Mouse (Mus musculus) limb, embryonic 12.5 days (tissue): ENCODE measurements around the gene Tmem74b. TPM values are rescaled to one million over a fixed set of nuclear protein-coding genes. Genes with fewer than 3 reads are reported as not detected.

Experiments used
- ATAC-seq: fragments of 200-750 bp; cut with Nextera tagmentation; 2 replicates; pipeline ENCODE4 v1.8.0; 2017; ENCODE audit warnings: low read depth, moderate TSS enrichment; ENCODE audit not compliant: insufficient number of reproducible peaks, insufficient read depth, low FRiP score, low TSS enrichment
- H3K27ac ChIP-seq: fragments of 300-500 bp; sonication (generic); 2 replicates; pipeline ENCODE4 v1.5.1; 2016; ENCODE audit warnings: mild to moderate bottlenecking, moderate library complexity
- H3K27me3 ChIP-seq: fragments of 300-500 bp; sonication (generic); 2 replicates; pipeline ENCODE4 v1.6.1; 2016; ENCODE audit warnings: mild to moderate bottlenecking, moderate library complexity
- H3K36me3 ChIP-seq: fragments of 300-500 bp; sonication (generic); 2 replicates; pipeline ENCODE4 v1.6.1; 2016; ENCODE audit warnings: mild to moderate bottlenecking, moderate library complexity
- H3K4me1 ChIP-seq: fragments of 300-500 bp; sonication (generic); replicated peaks from 2 replicates; pipeline ENCODE4 v1.6.1; 2016
- H3K4me2 ChIP-seq: fragments of 300-500 bp; sonication (generic); 2 replicates; pipeline ENCODE4 v1.6.1; 2016; ENCODE audit warnings: mild to moderate bottlenecking, moderate library complexity
- H3K4me3 ChIP-seq: fragments of 300-500 bp; sonication (generic); replicated peaks from 2 replicates; pipeline ENCODE4 v1.5.1; 2016; ENCODE audit warnings: mild to moderate bottlenecking
- H3K9ac ChIP-seq: fragments of 300-500 bp; sonication (generic); replicated peaks from 2 replicates; pipeline ENCODE4 v1.6.1; 2016; ENCODE audit warnings: mild to moderate bottlenecking, moderate library complexity
- H3K9me3 ChIP-seq: fragments of 300-500 bp; sonication (generic); 2 replicates; pipeline ENCODE4 v1.6.1; 2016; ENCODE audit warnings: mild to moderate bottlenecking, moderate library complexity
- WGBS: fragments of 180-500 bp; shearing (Covaris S2); methylation state at CpG from one replicate; pipeline ENCODE4 v1.1.7; 2016; 5-methylcytosine and 5-hydroxymethylcytosine counted together
- polyA plus RNA-seq: library from polyadenylated mRNA; unstranded; fragments of >200 nt; fragmentation: Nextera tagmentation; extraction: Ambion mirVana; gene quantifications from 2 replicates; pipeline ENCODE4 v1.2.1, GENCODE M21; 2016

The Tmem74b gene
- 2.2 and 3.1 TPM in 2 replicates for polyA plus RNA-seq

GRCm38 (mm10) chr2:151701231-151702145 lies at the start of gene Tmem74b:
Gene Tmem74b, plus strand, starts transcription at chr2:151702008.
- peak within 1 kb of the TSS; percentile 81 for H3K9ac ChIP-seq
- H3K36me3 ChIP-seq, result no peaks in the 10 kb centered on the region
- peaks cover 62% of the 10 kb centered on the region for H3K27me3 ChIP-seq
- ATAC-seq, result no peak; the same call in 1 of the 2 replicates
- H3K27ac ChIP-seq, result no peak within 1 kb of the TSS
- whole genome bisulfite sequencing, result 4% methylated on average over 25 of the region's 25 CpGs
- H3K4me3 ChIP-seq, result peak within 1 kb of the TSS; percentile 72
- peaks cover 5% of the 10 kb centered on the region; the same call in 1 of the 2 replicates for H3K4me1 ChIP-seq
- peak within 1 kb of the TSS; percentile 99 for H3K4me2 ChIP-seq
- H3K9me3 ChIP-seq, result no peaks in the 10 kb centered on the region

DNA sequence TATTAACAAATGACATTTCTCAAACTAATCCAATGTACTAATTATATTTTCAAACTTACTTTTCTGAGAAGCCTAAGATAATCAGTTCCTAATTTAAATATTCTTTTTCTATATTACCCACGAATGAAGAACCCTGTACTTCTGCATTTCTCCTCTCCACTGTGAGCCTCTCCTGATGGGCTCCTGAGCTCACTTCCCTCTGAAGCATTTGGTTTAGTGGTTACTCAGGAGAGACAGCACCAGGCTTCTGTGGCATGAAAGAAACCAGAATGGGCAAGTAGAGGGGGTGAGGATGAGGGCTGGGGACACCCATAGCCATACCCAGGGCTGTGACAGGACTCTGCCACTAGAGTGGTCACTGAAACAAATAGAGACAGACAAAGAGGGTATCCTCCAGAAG lies 49.8 kb upstream of the Tmem74b start:
- Histone ChIP-seq H3K27me3 (no peaks in the 10 kb centered on the region), H3K4me1 (no peaks in the 10 kb centered on the region), H3K4me2 (no peak overlapping the region), H3K9me3 (no peaks in the 10 kb centered on the region), H3K4me3 (no peak overlapping the region), H3K27ac (no peak overlapping the region), H3K9ac (no peak overlapping the region), H3K36me3 (no peaks in the 10 kb centered on the region)
- 73% methylated on average over 1 of the region's 1 CpGs for WGBS
- no peak for ATAC-seq

DNA sequence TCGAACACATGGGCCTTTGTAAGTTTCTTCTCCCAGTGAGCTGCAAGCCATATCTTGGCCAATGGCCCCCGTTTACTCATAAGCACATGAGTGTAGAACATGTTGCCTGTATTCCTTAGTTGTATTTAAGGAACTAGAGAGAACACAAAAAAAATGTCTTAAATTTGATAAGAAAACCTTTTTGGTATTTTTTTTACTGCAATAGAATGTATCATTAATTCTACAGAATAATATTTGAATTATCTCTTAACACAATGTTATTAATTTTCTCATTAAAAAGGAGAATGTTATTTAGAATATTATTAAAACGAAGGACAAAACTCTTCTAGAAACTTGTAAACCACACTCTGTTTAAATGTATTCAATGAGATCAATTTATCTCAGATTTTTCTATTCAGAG lies 33.4 kb upstream of the Tmem74b start, which contains the start of gene Rad21l:
Gene Rad21l, minus strand, starts transcription at position 101 of the 400 bp plus-strand sequence.
- no peaks in the 10 kb centered on the region for H3K36me3 ChIP-seq
- WGBS, result 76% methylated on average over 3 of the region's 3 CpGs

GRCm38 (mm10) chr2:151670026-151670967 lies 31.5 kb upstream of the Tmem74b start:
- no peak overlapping the region for H3K9ac ChIP-seq
- no peaks in the 10 kb centered on the region for H3K4me1 ChIP-seq
- no peak overlapping the region for H3K4me3 ChIP-seq
- no peaks in the 10 kb centered on the region for H3K36me3 ChIP-seq
- no peaks in the 10 kb centered on the region for H3K9me3 ChIP-seq
- no peak; the same call in 1 of the 2 replicates for ATAC-seq
- H3K4me2 ChIP-seq, result peak overlapping the region; percentile 3; the same call in 1 of the 2 replicates
- WGBS, result 35% methylated on average over 47 of the region's 48 CpGs
- H3K27ac ChIP-seq, result no peak overlapping the region
- H3K27me3 ChIP-seq, result peaks cover 22% of the 10 kb centered on the region

More for the DNA sequence above, 33.4 kb upstream of the Tmem74b start, which contains the start of gene Rad21l:
- ATAC-seq, result no peak
- H3K27me3 ChIP-seq, result peaks cover 22% of the 10 kb centered on the region
- H3K4me1 ChIP-seq, result no peaks in the 10 kb centered on the region
- no peaks in the 10 kb centered on the region for H3K9me3 ChIP-seq
- no peak within 1 kb of the TSS for H3K4me3 ChIP-seq
- no peak within 1 kb of the TSS for H3K4me2 ChIP-seq
- H3K9ac ChIP-seq, result no peak within 1 kb of the TSS
- no peak within 1 kb of the TSS for H3K27ac ChIP-seq

DNA sequence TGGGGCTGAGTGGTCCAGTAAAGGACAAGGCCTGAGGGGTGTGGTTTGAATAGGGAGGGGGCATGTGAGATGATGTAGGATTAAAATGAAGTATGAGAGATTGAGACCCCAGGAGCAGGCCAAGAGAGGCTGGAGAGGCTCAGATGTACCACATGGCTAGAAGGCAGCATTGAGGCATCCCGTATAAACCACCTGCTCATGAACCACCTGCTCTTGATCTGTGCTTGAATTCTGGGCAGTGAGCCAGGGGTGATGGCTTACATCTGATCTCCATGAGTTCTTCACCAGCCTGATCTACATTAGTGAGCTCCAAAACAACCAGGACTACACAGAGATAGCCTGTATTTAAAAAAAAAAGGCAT lies 30.9 kb upstream of the Tmem74b start:
- Histone ChIP-seq H3K27me3 (peaks cover 22% of the 10 kb centered on the region), H3K4me3 (no peak overlapping the region), H3K36me3 (no peaks in the 10 kb centered on the region), H3K4me1 (no peaks in the 10 kb centered on the region), H3K27ac (no peak overlapping the region), H3K9ac (no peak overlapping the region), H3K4me2 (no peak overlapping the region), H3K9me3 (no peaks in the 10 kb centered on the region)
- 37% methylated on average over 1 of the region's 1 CpGs for WGBS
- no peak for ATAC-seq

DNA sequence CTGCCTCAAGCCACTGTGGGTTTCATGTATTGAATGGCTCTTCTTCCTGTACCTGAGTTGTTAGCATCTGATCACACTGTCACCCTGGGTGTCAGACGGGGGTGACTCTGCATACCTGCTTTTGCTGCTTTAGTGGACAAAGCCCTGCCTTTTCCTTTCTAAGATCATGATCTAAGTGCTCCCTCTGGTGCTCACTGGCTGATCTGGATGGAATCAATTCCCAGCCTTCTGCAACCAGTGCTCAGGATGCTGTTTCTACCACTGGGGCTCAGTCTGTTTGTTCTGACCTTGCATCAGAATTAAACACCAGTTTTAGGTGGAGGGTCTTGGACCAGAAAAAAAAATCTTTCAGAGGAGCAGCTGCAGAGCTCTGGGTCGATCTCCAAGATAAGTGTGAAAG lies 25.6 kb upstream of the Tmem74b start:
- no peak for ATAC-seq
- H3K9ac ChIP-seq, result no peak overlapping the region
- 62% methylated on average over 2 of the region's 2 CpGs for WGBS
- no peaks in the 10 kb centered on the region for H3K9me3 ChIP-seq
- no peak overlapping the region for H3K4me2 ChIP-seq
- no peaks in the 10 kb centered on the region for H3K4me1 ChIP-seq
- no peak overlapping the region for H3K4me3 ChIP-seq
- H3K36me3 ChIP-seq, result no peaks in the 10 kb centered on the region
- peaks cover 3% of the 10 kb centered on the region; the same call in 1 of the 2 replicates for H3K27me3 ChIP-seq
- H3K27ac ChIP-seq, result no peak overlapping the region

GRCm38 (mm10) chr2:151682357-151682756 lies 19.5 kb upstream of the Tmem74b start:
- H3K4me3 ChIP-seq, result no peak overlapping the region
- no peaks in the 10 kb centered on the region for H3K4me1 ChIP-seq
- H3K4me2 ChIP-seq, result no peak overlapping the region
- no peak overlapping the region for H3K9ac ChIP-seq
- no peak overlapping the region for H3K27ac ChIP-seq
- H3K27me3 ChIP-seq, result peaks cover 3% of the 10 kb centered on the region; the same call in 1 of the 2 replicates
- no peak for ATAC-seq
- H3K36me3 ChIP-seq, result no peaks in the 10 kb centered on the region
- 55% methylated on average over 3 of the region's 3 CpGs for WGBS
- H3K9me3 ChIP-seq, result no peaks in the 10 kb centered on the region

DNA sequence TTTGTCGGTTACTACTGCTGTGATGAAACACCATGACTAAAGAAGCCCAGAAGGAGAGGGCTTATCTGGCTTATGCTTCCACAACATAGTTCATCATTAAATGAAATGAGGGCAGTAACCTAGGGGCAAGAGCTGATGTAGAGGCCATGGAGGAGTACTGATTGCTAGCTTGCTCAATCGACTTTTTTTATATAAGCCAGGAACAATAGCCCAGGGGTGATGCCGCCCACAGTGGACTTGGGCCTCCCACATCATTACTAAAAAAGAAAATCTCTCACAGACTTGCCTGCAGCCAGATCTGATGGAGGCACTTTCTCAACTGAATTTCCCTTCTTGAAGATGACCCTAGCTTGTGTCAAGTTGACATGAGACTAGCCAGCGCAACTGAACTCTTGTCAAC lies 18.8 kb upstream of the Tmem74b start:
- no peaks in the 10 kb centered on the region for H3K36me3 ChIP-seq
- H3K27ac ChIP-seq, result no peak overlapping the region
- H3K4me2 ChIP-seq, result no peak overlapping the region
- H3K4me1 ChIP-seq, result no peaks in the 10 kb centered on the region
- ATAC-seq, result no peak
- no peak overlapping the region for H3K4me3 ChIP-seq
- no peaks in the 10 kb centered on the region for H3K9me3 ChIP-seq
- WGBS, result 88% methylated on average over 4 of the region's 4 CpGs
- no peak overlapping the region for H3K9ac ChIP-seq
- H3K27me3 ChIP-seq, result peaks cover 3% of the 10 kb centered on the region; the same call in 1 of the 2 replicates

DNA sequence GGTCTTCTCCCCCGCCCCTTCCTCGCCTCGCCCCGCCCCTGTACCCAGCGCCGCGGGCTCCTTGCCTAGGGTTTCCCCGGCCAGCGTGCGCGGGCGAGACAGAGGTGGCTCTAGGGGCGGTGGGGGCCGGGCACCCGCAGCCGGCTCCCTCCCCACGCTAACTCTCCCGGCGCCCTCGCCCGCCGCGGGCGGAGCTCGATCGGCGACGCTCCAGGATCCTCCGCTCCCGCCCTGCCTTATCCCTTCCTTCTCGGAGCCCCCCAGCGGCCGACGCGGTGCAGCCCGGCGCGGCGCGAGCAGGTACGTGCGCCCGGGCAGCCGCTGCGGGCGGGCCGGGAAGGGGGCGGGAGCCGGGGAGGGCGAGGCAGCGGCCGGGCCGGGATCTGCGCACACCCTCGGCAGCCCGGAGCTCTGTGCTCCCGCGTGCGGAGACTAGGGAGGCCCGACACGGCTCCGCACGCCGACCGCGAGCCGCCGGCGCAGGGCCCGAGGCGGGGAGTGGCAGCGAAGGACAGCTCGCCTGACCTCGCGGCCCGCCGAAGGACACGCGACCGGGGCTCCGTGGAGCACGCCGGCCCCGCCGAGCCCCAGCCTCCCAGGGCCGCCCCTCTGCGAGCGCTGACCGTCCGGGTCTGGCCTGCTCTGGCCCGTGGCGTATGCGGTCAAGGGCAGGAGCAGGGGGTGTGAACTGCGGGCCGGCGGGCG lies 490 bp downstream of the Tmem74b start:
- peak; percentile 79 for ATAC-seq
- Histone ChIP-seq H3K4me3 (peak overlapping the region; percentile 72), H3K4me1 (peaks cover 5% of the 10 kb centered on the region; the same call in 1 of the 2 replicates), H3K27ac (no peak overlapping the region), H3K9me3 (no peaks in the 10 kb centered on the region), H3K4me2 (peak overlapping the region; percentile 99), H3K9ac (peak overlapping the region; percentile 81), H3K36me3 (no peaks in the 10 kb centered on the region), H3K27me3 (peaks cover 62% of the 10 kb centered on the region)
- under 1% methylated on average over 76 of the region's 97 CpGs for WGBS

DNA sequence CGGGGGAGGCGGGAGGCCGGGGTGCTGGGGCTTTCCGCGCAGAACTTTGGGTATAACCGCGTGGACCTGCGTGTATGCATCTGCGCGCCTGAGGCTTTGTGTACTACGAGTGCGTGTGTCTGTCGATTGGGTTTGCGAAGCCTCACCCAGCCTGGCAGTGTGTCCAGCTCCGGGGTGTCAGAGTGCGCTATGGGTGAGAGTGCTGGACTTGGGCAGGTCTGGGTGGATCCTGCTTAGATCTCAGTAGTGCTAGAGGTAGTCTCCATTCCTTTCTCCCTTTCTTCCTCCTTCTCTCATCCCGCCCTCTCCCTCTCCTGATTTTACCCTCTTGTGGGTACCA lies 1.0 kb downstream of the Tmem74b start:
- ATAC-seq, result peak; percentile 49; the same call in 1 of the 2 replicates
- Histone ChIP-seq H3K27ac (no peak overlapping the region), H3K36me3 (no peaks in the 10 kb centered on the region), H3K27me3 (peaks cover 62% of the 10 kb centered on the region), H3K9me3 (no peaks in the 10 kb centered on the region), H3K4me3 (peak overlapping the region; percentile 72), H3K4me1 (peaks cover 5% of the 10 kb centered on the region; the same call in 1 of the 2 replicates), H3K9ac (peak overlapping the region; percentile 81), H3K4me2 (peak overlapping the region; percentile 99)
- 3% methylated on average over 17 of the region's 17 CpGs for WGBS
